Mouse (Mus musculus): ENCODE results near the gene Ptprcap. TPM values are rescaled to one million over a fixed set of nuclear protein-coding genes. Genes with fewer than 3 reads are reported as not detected.

Gene Ptprcap
- polyA plus RNA-seq (2014; fragmentation: Illumina TruSeq; extraction: RNeasy Lipid Tissue Mini Kit (QIAGEN cat#74804); ENCODE audit: low read depth, low replicate concordance), result 2.3 TPM

GRCm38 (mm10) chr19:4153232-4153654 lies at the start of gene Ptprcap:
Ptprcap (plus strand) TSS chr19:4153604.

DNA sequence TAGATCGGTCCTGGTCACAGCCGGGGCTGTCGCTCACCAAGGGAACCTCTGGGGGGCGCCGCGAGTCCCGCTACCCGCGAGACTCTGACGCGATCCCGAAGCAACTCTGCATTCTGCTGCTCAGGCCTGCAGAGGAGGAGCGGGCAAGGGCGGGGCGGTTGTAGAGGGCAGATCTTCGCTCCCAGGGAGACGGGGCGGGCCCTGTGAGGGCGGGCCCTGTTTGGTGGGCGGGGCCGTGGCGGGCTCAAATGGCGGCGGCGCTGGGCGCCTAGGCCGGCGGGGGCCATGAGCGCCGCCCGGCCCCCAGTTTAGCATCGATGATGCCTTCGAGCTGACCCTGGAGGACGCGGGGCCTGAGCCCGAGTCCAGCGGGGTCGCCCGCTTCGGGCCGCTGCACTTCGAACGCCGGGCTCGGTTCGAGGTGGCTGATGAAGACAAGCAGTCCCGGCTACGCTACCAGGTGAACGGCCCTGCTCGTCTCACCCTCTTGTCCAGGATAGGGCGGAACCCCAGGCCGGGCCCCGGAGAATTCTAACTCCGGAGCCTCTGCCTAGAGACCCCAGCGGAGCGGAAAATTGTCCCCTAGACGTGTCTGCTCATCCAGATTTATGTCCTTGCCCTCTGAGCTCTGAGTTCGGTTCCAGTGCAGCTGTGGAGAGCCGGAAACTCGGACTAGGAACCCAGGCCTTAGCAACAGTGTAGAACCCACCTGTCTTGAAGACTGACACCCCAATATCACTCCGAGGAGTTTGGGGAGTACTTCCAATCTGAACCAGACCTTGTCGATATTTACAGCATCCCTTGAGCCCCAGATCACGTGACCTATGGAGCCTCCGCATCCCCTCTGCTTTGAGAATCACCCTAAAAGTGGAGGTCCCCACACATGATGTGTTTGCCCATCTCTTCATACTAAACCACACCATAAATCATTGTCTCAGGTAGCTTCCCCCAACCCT lies 27.4 kb upstream of the Ptprcap start, which contains the start of gene Aip:
Aip (minus strand) TSS at position 118 of the 956 bp plus-strand sequence.

DNA sequence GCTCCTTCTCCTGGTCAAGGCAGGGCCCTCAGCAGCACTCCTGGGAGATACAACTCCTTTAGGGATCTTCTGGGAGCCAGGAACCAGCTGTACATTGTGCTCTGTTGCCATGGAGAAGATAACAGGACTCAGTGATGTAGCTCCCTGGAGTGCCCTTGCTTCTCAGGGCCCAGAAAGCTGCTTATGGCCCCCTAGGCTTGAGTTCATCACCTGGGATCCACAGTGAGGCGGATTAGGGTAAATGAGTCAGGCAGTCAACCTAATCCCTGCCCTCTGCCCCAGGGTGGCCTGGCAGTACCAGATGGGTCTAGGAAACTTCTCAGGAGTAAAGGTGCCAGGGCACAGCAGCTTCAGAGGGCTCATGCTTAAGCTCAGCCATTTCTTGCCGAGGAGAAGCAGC lies 14.0 kb upstream of the Ptprcap start, which contains the start of gene Gpr152:
Gpr152 (plus strand) TSS at position 342 of the 400 bp plus-strand sequence.

DNA sequence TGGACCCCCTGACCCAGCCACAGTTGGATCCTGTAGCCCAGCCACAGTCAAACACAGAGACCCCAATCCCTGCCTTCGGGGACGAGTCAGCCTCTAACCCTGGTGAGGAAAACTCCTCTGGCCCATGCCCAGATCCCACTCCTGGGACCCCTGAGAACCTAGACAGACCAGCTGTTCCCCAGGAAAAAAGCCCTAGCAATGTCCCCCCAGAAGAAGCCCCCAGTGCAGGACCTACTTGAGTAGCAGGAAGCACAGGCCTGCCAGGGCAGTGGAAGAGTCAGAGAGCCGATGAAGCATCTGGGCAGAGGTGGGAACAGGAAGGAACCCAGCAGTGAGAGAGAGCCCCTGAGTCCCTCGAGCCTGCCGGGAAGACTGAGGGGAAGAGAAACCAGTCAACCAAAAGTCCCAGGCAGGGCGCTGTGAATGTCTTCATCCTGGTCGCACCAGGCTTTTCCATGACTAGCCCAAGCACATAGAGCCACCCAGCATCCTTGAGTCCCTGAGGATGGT lies 9.6 kb upstream of the Ptprcap start, which contains the start of gene Cabp4:
Cabp4 (minus strand) TSS at position 275 of the 510 bp plus-strand sequence.

GRCm38 (mm10) chr19:4148491-4148806 lies 5.0 kb upstream of the Ptprcap start, which contains the start of gene Coro1b:
Coro1b (plus strand) TSS chr19:4148619.

DNA sequence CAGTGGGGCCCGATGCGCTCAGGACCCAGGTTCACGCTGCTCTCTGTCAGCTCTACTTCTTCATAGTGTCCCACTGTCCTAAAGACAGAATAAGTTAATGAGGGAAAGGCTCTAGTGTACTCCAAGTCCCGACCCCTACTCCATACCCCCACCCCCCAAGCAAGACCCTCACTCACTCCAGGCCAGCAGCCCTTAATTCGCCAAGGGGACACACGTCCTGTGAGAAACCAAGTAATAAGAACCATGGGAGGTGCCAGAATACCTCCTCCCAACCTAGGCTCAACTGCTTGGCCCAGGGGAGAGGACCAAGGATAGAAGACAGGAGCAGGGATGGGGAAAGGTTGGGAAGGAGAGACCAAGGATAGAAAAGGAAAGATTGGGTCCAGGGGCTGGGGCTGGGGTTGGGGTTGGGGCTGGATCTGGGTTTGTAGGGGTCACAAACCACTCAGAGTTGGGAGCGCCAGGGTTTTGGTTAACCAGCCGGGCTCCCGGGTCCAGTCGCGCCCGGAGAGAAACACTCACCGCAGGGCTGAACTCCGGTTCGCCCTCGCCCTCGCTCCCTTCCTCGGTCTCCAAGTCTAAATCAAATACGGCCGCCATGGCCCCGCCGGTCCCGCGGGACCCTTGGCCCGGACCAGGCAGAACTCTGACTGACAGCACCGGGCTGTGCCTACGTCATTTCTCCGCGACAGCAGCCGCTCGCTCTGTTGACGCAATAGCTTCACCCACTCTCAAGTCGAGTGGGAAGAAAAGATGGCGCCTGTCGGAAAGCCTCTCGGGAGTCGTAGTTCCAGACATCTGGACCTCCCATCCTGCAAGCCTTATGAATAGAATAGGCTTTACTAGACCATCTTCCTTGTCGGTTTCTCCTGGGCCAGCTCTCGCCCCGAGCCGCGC lies 9.5 kb downstream of the Ptprcap start, which contains the start of gene Rps6kb2:
Rps6kb2 (minus strand) TSS at position 709 of the 897 bp plus-strand sequence.

DNA sequence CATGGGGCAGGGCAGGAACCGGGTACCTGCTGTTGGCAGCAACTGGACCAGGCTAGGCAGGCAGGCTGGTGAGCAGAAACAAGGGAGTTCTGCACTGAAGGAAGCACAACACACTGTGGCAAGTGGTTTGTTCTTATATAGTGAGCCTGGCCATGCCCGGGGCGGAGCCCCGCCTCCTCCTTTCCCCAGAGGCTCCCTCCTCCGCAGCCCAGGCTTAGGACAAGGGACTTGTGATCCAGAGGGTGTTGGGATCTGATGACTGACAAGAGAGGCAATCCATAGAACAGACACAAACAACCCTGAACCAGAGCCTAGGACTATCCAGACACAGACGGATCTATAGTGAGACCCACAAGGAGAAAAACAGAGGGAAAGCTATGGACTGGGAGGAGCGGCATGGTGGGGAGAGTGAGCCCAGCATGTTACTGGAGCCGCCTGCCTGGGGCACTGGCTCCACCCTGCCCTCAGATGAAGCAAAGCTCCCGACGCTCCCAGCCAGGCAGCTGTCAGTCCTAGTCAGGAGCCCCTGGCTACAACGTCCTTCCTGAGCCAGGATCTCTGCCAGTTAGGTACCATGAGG lies 22.1 kb downstream of the Ptprcap start, which contains the start of gene Carns1:
Carns1 (minus strand) TSS at position 112 of the 580 bp plus-strand sequence.

DNA sequence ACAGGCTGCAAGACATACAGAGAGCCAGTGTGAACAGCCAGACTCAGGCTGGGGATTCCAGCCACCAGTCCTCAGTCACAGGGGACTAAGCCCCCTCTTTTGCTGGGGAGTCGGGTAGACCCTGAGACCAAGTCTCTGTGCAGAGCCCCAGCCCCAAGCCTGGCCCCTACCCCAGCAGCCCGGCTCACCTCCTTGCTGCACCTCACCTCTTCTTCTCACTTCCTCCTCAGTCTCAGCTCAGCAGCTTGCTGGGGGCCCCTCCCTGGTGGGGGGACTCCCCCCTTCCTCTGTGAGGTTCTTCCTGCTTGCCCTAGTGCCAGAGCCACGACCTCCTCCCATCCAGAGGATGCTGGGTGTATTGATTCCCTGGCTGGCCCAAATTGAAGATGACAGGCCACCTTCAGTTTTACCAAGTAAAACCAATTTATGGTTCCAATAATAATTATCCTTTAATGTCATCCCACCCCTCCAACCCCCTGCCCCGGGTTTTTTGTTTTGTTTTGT lies 37.5 kb downstream of the Ptprcap start, which contains the start of gene Tbc1d10c:
Tbc1d10c (minus strand) TSS at position 454 of the 504 bp plus-strand sequence.

DNA sequence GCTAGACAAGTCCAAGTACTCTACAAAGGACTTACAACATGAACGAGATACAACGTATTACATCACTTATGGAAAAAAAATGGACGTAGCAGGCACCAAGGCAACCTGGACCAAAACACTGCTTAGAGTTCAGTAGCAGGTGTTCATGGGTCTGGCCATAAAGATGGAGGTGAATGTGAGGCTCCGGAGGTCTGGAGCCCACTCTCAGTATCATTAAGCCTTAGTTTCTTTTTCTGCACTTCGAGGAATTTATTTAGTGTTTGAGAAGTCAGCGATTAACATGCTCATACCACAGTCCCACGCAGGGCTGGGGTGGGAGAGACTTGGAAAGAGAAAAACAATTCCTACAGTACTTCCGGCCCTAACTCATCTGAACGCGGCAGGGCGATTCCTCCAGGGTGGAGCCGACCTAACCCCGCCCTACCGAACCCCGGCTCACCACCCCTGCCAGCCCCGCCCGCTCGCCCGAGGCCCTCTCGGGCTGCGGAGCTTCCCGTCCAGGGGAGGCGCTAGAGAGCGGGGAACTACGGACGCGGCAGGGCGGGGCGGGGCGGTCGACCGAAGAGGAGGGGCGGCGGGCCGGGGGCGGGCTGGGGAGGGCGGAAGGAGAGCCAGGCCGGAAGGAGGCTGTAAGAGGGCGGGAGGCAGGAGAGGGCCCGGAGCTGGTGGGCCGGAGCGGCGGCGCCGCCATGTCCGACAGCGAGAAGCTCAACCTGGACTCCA lies 38.3 kb downstream of the Ptprcap start, which contains the start of gene Ppp1ca:
Ppp1ca (plus strand) TSS at position 538 of the 723 bp plus-strand sequence.

DNA sequence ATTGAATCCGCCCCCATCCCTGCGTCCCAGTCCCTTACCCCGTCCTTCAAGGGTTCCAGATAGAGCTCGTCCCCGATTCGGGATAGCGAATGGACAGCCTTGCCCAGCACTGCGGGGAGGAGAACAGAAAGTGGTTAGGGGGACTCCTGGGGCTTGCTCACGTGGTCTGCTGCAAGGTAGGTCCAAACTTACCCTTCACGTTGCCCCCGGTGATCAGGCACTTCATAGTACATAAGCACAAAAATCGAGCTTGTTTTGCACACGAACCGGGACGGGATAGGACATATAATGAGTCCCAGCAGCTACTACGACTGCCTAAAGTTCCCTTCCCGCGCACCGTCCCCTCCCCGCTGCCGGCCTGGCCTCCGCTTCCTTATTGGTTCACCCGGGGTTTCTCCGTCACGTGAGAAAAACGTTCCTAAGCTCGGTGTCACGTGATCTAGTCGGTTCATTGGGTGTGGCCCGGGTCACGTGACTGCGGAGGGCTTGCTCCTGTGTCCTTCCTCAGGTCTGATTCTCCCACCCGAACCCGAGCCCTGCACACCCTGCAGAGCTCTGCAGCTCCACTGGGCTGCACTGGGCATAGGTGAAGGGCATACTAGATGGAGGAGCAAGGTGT lies 48.0 kb downstream of the Ptprcap start, which contains the start of gene Rad9a:
Rad9a (minus strand) TSS at position 372 of the 619 bp plus-strand sequence.

Other genes with a start within 250 kb of the Ptprcap start
- gene Tcirg1, start 246.5 kb upstream of the Ptprcap start, polyA plus RNA-seq (2014; fragmentation: Illumina TruSeq; extraction: RNeasy Lipid Tissue Mini Kit (QIAGEN cat#74804); ENCODE audit: low read depth, low replicate concordance), result not detected
- 4.6 TPM for gene Ndufs8, start 240.8 kb upstream of the Ptprcap start, polyA plus RNA-seq (2014; fragmentation: Illumina TruSeq; extraction: RNeasy Lipid Tissue Mini Kit (QIAGEN cat#74804); ENCODE audit: low read depth, low replicate concordance)
- gene Aldh3b1, start 223.8 kb upstream of the Ptprcap start, polyA plus RNA-seq (2014; fragmentation: Illumina TruSeq; extraction: RNeasy Lipid Tissue Mini Kit (QIAGEN cat#74804); ENCODE audit: low read depth, low replicate concordance), result 0.53 TPM
- gene Unc93b1, start 218.4 kb upstream of the Ptprcap start, polyA plus RNA-seq (2014; fragmentation: Illumina TruSeq; extraction: RNeasy Lipid Tissue Mini Kit (QIAGEN cat#74804); ENCODE audit: low read depth, low replicate concordance), result not detected
- 0.36 TPM for gene Aldh3b3, start 195.0 kb upstream of the Ptprcap start, polyA plus RNA-seq (2014; fragmentation: Illumina TruSeq; extraction: RNeasy Lipid Tissue Mini Kit (QIAGEN cat#74804); ENCODE audit: low read depth, low replicate concordance)
- not detected for gene Aldh3b2, start 181.3 kb upstream of the Ptprcap start, polyA plus RNA-seq (2014; fragmentation: Illumina TruSeq; extraction: RNeasy Lipid Tissue Mini Kit (QIAGEN cat#74804); ENCODE audit: low read depth, low replicate concordance)
- gene Acy3, start 167.0 kb upstream of the Ptprcap start, polyA plus RNA-seq (2014; fragmentation: Illumina TruSeq; extraction: RNeasy Lipid Tissue Mini Kit (QIAGEN cat#74804); ENCODE audit: low read depth, low replicate concordance), result 47.4 TPM
- gene Tbx10, start 160.9 kb upstream of the Ptprcap start, polyA plus RNA-seq (2014; fragmentation: Illumina TruSeq; extraction: RNeasy Lipid Tissue Mini Kit (QIAGEN cat#74804); ENCODE audit: low read depth, low replicate concordance), result not detected
- gene Nudt8, start 153.0 kb upstream of the Ptprcap start, polyA plus RNA-seq (2014; fragmentation: Illumina TruSeq; extraction: RNeasy Lipid Tissue Mini Kit (QIAGEN cat#74804); ENCODE audit: low read depth, low replicate concordance), result 0.65 TPM
- gene Gm49405, start 153.0 kb upstream of the Ptprcap start, polyA plus RNA-seq (2014; fragmentation: Illumina TruSeq; extraction: RNeasy Lipid Tissue Mini Kit (QIAGEN cat#74804); ENCODE audit: low read depth, low replicate concordance), result not detected
- gene Doc2g, start 150.3 kb upstream of the Ptprcap start, polyA plus RNA-seq (2014; fragmentation: Illumina TruSeq; extraction: RNeasy Lipid Tissue Mini Kit (QIAGEN cat#74804); ENCODE audit: low read depth, low replicate concordance), result not detected
- gene Ndufv1, start 140.8 kb upstream of the Ptprcap start, polyA plus RNA-seq (2014; fragmentation: Illumina TruSeq; extraction: RNeasy Lipid Tissue Mini Kit (QIAGEN cat#74804); ENCODE audit: low read depth, low replicate concordance), result 9.9 TPM
- 14.6 TPM for gene Gstp1, start 115.6 kb upstream of the Ptprcap start, polyA plus RNA-seq (2014; fragmentation: Illumina TruSeq; extraction: RNeasy Lipid Tissue Mini Kit (QIAGEN cat#74804); ENCODE audit: low read depth, low replicate concordance)
- gene Gstp2, start 107.6 kb upstream of the Ptprcap start, polyA plus RNA-seq (2014; fragmentation: Illumina TruSeq; extraction: RNeasy Lipid Tissue Mini Kit (QIAGEN cat#74804); ENCODE audit: low read depth, low replicate concordance), result 10.1 TPM
- not detected for gene Gstp3, start 94.0 kb upstream of the Ptprcap start, polyA plus RNA-seq (2014; fragmentation: Illumina TruSeq; extraction: RNeasy Lipid Tissue Mini Kit (QIAGEN cat#74804); ENCODE audit: low read depth, low replicate concordance)
- gene Cabp2, start 72.0 kb upstream of the Ptprcap start, polyA plus RNA-seq (2014; fragmentation: Illumina TruSeq; extraction: RNeasy Lipid Tissue Mini Kit (QIAGEN cat#74804); ENCODE audit: low read depth, low replicate concordance), result not detected
- 0.73 TPM for gene Cdk2ap2, start 56.4 kb upstream of the Ptprcap start, polyA plus RNA-seq (2014; fragmentation: Illumina TruSeq; extraction: RNeasy Lipid Tissue Mini Kit (QIAGEN cat#74804); ENCODE audit: low read depth, low replicate concordance)
- 0.20 TPM for gene Pitpnm1, start 53.6 kb upstream of the Ptprcap start, polyA plus RNA-seq (2014; fragmentation: Illumina TruSeq; extraction: RNeasy Lipid Tissue Mini Kit (QIAGEN cat#74804); ENCODE audit: low read depth, low replicate concordance)
- 1.3 TPM for gene Aip, start 27.7 kb upstream of the Ptprcap start, polyA plus RNA-seq (2014; fragmentation: Illumina TruSeq; extraction: RNeasy Lipid Tissue Mini Kit (QIAGEN cat#74804); ENCODE audit: low read depth, low replicate concordance)
- gene Gpr152, start 13.8 kb upstream of the Ptprcap start, polyA plus RNA-seq (2014; fragmentation: Illumina TruSeq; extraction: RNeasy Lipid Tissue Mini Kit (QIAGEN cat#74804); ENCODE audit: low read depth, low replicate concordance), result not detected
- gene Cabp4, start 9.6 kb upstream of the Ptprcap start, polyA plus RNA-seq (2014; fragmentation: Illumina TruSeq; extraction: RNeasy Lipid Tissue Mini Kit (QIAGEN cat#74804); ENCODE audit: low read depth, low replicate concordance), result not detected
- gene Coro1b, start 5.0 kb upstream of the Ptprcap start, polyA plus RNA-seq (2014; fragmentation: Illumina TruSeq; extraction: RNeasy Lipid Tissue Mini Kit (QIAGEN cat#74804); ENCODE audit: low read depth, low replicate concordance), result 9.0 TPM
- gene Rps6kb2, start 9.8 kb downstream of the Ptprcap start, polyA plus RNA-seq (2014; fragmentation: Illumina TruSeq; extraction: RNeasy Lipid Tissue Mini Kit (QIAGEN cat#74804); ENCODE audit: low read depth, low replicate concordance), result 2.2 TPM
- 0.49 TPM for gene Carns1, start 21.9 kb downstream of the Ptprcap start, polyA plus RNA-seq (2014; fragmentation: Illumina TruSeq; extraction: RNeasy Lipid Tissue Mini Kit (QIAGEN cat#74804); ENCODE audit: low read depth, low replicate concordance)
- not detected for gene Tbc1d10c, start 37.7 kb downstream of the Ptprcap start, polyA plus RNA-seq (2014; fragmentation: Illumina TruSeq; extraction: RNeasy Lipid Tissue Mini Kit (QIAGEN cat#74804); ENCODE audit: low read depth, low replicate concordance)
- gene Ppp1ca, start 38.5 kb downstream of the Ptprcap start, polyA plus RNA-seq (2014; fragmentation: Illumina TruSeq; extraction: RNeasy Lipid Tissue Mini Kit (QIAGEN cat#74804); ENCODE audit: low read depth, low replicate concordance), result 97.3 TPM
- 1.5 TPM for gene Rad9a, start 48.1 kb downstream of the Ptprcap start, polyA plus RNA-seq (2014; fragmentation: Illumina TruSeq; extraction: RNeasy Lipid Tissue Mini Kit (QIAGEN cat#74804); ENCODE audit: low read depth, low replicate concordance)
- gene Clcf1, start 60.6 kb downstream of the Ptprcap start, polyA plus RNA-seq (2014; fragmentation: Illumina TruSeq; extraction: RNeasy Lipid Tissue Mini Kit (QIAGEN cat#74804); ENCODE audit: low read depth, low replicate concordance), result 0.16 TPM
- gene AC109138.7, start 60.8 kb downstream of the Ptprcap start, polyA plus RNA-seq (2014; fragmentation: Illumina TruSeq; extraction: RNeasy Lipid Tissue Mini Kit (QIAGEN cat#74804); ENCODE audit: low read depth, low replicate concordance), result not detected
- gene Pold4, start 78.3 kb downstream of the Ptprcap start, polyA plus RNA-seq (2014; fragmentation: Illumina TruSeq; extraction: RNeasy Lipid Tissue Mini Kit (QIAGEN cat#74804); ENCODE audit: low read depth, low replicate concordance), result not detected
- 1.7 TPM for gene Ssh3, start 115.6 kb downstream of the Ptprcap start, polyA plus RNA-seq (2014; fragmentation: Illumina TruSeq; extraction: RNeasy Lipid Tissue Mini Kit (QIAGEN cat#74804); ENCODE audit: low read depth, low replicate concordance)
- not detected for gene Ankrd13d, start 129.5 kb downstream of the Ptprcap start, polyA plus RNA-seq (2014; fragmentation: Illumina TruSeq; extraction: RNeasy Lipid Tissue Mini Kit (QIAGEN cat#74804); ENCODE audit: low read depth, low replicate concordance)
- gene Grk2, start 152.6 kb downstream of the Ptprcap start, polyA plus RNA-seq (2014; fragmentation: Illumina TruSeq; extraction: RNeasy Lipid Tissue Mini Kit (QIAGEN cat#74804); ENCODE audit: low read depth, low replicate concordance), result 11.2 TPM
- 50.5 TPM for gene Kdm2a, start 244.7 kb downstream of the Ptprcap start, polyA plus RNA-seq (2014; fragmentation: Illumina TruSeq; extraction: RNeasy Lipid Tissue Mini Kit (QIAGEN cat#74804); ENCODE audit: low read depth, low replicate concordance)